8 mouse cellular contexts compared by ENCODE assay signal in genomic region chr11:106762139-106762799, GRCm38 (mm10). TPM values are rescaled to one million over a fixed set of nuclear protein-coding genes. Genes with fewer than 3 reads are reported as not detected.
DNase-seq lines count a peak whose midpoint lies in the region; ATAC-seq lines count a peak whose summit lies in the region.

No protein-coding gene starts in this region.

- ATAC-seq in heart, embryonic 13.5 days (ENCODE audit: extremely low read depth, insufficient number of reproducible peaks, low FRiP score, low TSS enrichment) = peak; percentile 25; the same call in 1 of the 2 replicates
- ATAC-seq in limb, embryonic 15.5 days (ENCODE audit: insufficient number of reproducible peaks, low FRiP score, low TSS enrichment, low read depth) = peak; percentile 52
- ATAC-seq in forebrain, embryonic 15.5 days (replicated peaks) = no peak

- no peaks in the 10 kb centered on the region for H3K27me3 ChIP-seq in heart, embryonic 13.5 days (replicated peaks)
- H3K27me3 ChIP-seq in limb, embryonic 15.5 days = no peaks in the 10 kb centered on the region
- H3K27me3 ChIP-seq in forebrain, embryonic 15.5 days = no peaks in the 10 kb centered on the region

- peaks cover 40% of the 10 kb centered on the region for H3K4me1 ChIP-seq in heart, embryonic 13.5 days
- H3K4me1 ChIP-seq in limb, embryonic 15.5 days = peaks cover 8% of the 10 kb centered on the region
- no peaks in the 10 kb centered on the region for H3K4me1 ChIP-seq in forebrain, embryonic 15.5 days

- H3K9me3 ChIP-seq in heart, embryonic 13.5 days = no peaks in the 10 kb centered on the region
- H3K9me3 ChIP-seq in limb, embryonic 15.5 days = no peaks in the 10 kb centered on the region
- no peaks in the 10 kb centered on the region for H3K9me3 ChIP-seq in forebrain, embryonic 15.5 days

- H3K27ac ChIP-seq in heart, embryonic 13.5 days (replicated peaks) = peak overlapping the region; percentile 91
- peak overlapping the region; percentile 66; the same call in 1 of the 2 replicates for H3K27ac ChIP-seq in limb, embryonic 15.5 days
- H3K27ac ChIP-seq in forebrain, embryonic 15.5 days (replicated peaks) = no peak overlapping the region

- H3K4me2 ChIP-seq in heart, embryonic 13.5 days = no peak overlapping the region
- no peak overlapping the region for H3K4me2 ChIP-seq in limb, embryonic 15.5 days
- no peak overlapping the region for H3K4me2 ChIP-seq in forebrain, embryonic 15.5 days (replicated peaks)

- H3K4me3 ChIP-seq in heart, embryonic 13.5 days = no peak overlapping the region
- no peak overlapping the region for H3K4me3 ChIP-seq in limb, embryonic 15.5 days
- no peak overlapping the region for H3K4me3 ChIP-seq in forebrain, embryonic 15.5 days

- peak; percentile 54 for DNase-seq in adrenal gland, postnatal 14 days
- no peak for DNase-seq in adrenal gland, adult 18-20 months (ENCODE audit: low spot score in 2 of 2)
- peak; percentile 86 for DNase-seq in MEL-GATA-1-ER (ENCODE audit: extremely low read depth, low read depth)
- peak; percentile 52 for DNase-seq in skeletal muscle tissue, adult 2 months (ENCODE audit: low read depth, low spot score)
- no peak for DNase-seq in right cerebral cortex, postnatal 4 days

- 3% methylated on average over 5 of the region's 5 CpGs for WGBS in heart, embryonic 13.5 days
- 29% methylated on average over 5 of the region's 5 CpGs for WGBS in limb, embryonic 15.5 days
- WGBS in forebrain, embryonic 15.5 days = 60% methylated on average over 5 of the region's 5 CpGs

- H3K36me3 ChIP-seq in heart, embryonic 13.5 days = peaks cover 24% of the 10 kb centered on the region
- H3K36me3 ChIP-seq in limb, embryonic 15.5 days = peaks cover 26% of the 10 kb centered on the region
- peaks cover 8% of the 10 kb centered on the region for H3K36me3 ChIP-seq in forebrain, embryonic 15.5 days

- H3K9ac ChIP-seq in heart, embryonic 13.5 days = peak overlapping the region; percentile 60
- H3K9ac ChIP-seq in limb, embryonic 15.5 days = no peak overlapping the region
- no peak overlapping the region for H3K9ac ChIP-seq in forebrain, embryonic 15.5 days (replicated peaks)

RNA-seq across cellular contexts. Expression of gene Milr1, which starts 11.2 kb away (rescaled TPM):
- total RNA-seq in adrenal gland, postnatal 14 days (2021) = 0.67 and 1.9 TPM in 2 replicates
- total RNA-seq in adrenal gland, adult 18-20 months (2021) = 1 to 10 TPM in 1 of 2 experiments, under 1 TPM in 1; 0.83 to 1.2 TPM
- polyA plus RNA-seq in heart, embryonic 13.5 days (2015; fragmentation: Nextera tagmentation; extraction: Ambion mirVana) = 1.5 and 1.9 TPM in 2 replicates
- 2.3 and 2.9 TPM in 2 replicates for polyA plus RNA-seq in limb, embryonic 15.5 days (2015; fragmentation: Nextera tagmentation; extraction: Ambion mirVana)
- 0.52 and 1.2 TPM in 2 replicates for polyA plus RNA-seq in forebrain, embryonic 15.5 days (2015; fragmentation: Nextera tagmentation; extraction: Ambion mirVana)

RNA-seq across cellular contexts. Expression of gene Pecam1, which starts 11.8 kb away (rescaled TPM):
- 110 and 152 TPM in 2 replicates for total RNA-seq in adrenal gland, postnatal 14 days (2021)
- 10 to 100 TPM; 57.1 to 63.6 TPM for total RNA-seq in adrenal gland, adult 18-20 months (2021)
- 60.7 and 61.4 TPM in 2 replicates for polyA plus RNA-seq in heart, embryonic 13.5 days (2015; fragmentation: Nextera tagmentation; extraction: Ambion mirVana)
- 44.2 and 54.6 TPM in 2 replicates for polyA plus RNA-seq in limb, embryonic 15.5 days (2015; fragmentation: Nextera tagmentation; extraction: Ambion mirVana)
- polyA plus RNA-seq in forebrain, embryonic 15.5 days (2015; fragmentation: Nextera tagmentation; extraction: Ambion mirVana) = 12.1 and 14.3 TPM in 2 replicates

RNA-seq across cellular contexts. Expression of gene Polg2, which starts 17.1 kb away (rescaled TPM):
- total RNA-seq in adrenal gland, postnatal 14 days (2021) = 6.6 and 7.3 TPM in 2 replicates
- 1 to 10 TPM; 4.3 to 6.1 TPM for total RNA-seq in adrenal gland, adult 18-20 months (2021)
- polyA plus RNA-seq in heart, embryonic 13.5 days (2015; fragmentation: Nextera tagmentation; extraction: Ambion mirVana) = 6.1 and 6.5 TPM in 2 replicates
- polyA plus RNA-seq in limb, embryonic 15.5 days (2015; fragmentation: Nextera tagmentation; extraction: Ambion mirVana) = 9.8 and 13.3 TPM in 2 replicates
- 9.9 and 11.0 TPM in 2 replicates for polyA plus RNA-seq in forebrain, embryonic 15.5 days (2015; fragmentation: Nextera tagmentation; extraction: Ambion mirVana)

RNA-seq across cellular contexts. Expression of gene Ddx5, which starts 26.7 kb away (rescaled TPM):
- total RNA-seq in adrenal gland, postnatal 14 days (2021) = 755 and 762 TPM in 2 replicates
- total RNA-seq in adrenal gland, adult 18-20 months (2021) = 100 to 1,000 TPM; 828 to 881 TPM
- polyA plus RNA-seq in heart, embryonic 13.5 days (2015; fragmentation: Nextera tagmentation; extraction: Ambion mirVana) = 192 and 199 TPM in 2 replicates
- polyA plus RNA-seq in limb, embryonic 15.5 days (2015; fragmentation: Nextera tagmentation; extraction: Ambion mirVana) = 284 and 288 TPM in 2 replicates
- polyA plus RNA-seq in forebrain, embryonic 15.5 days (2015; fragmentation: Nextera tagmentation; extraction: Ambion mirVana) = 512 and 520 TPM in 2 replicates

RNA-seq across cellular contexts. Expression of gene Cep95, which starts 26.8 kb away (rescaled TPM):
- 12.2 and 13.2 TPM in 2 replicates for total RNA-seq in adrenal gland, postnatal 14 days (2021)
- total RNA-seq in adrenal gland, adult 18-20 months (2021) = 1 to 10 TPM; 7.6 to 8.4 TPM
- polyA plus RNA-seq in heart, embryonic 13.5 days (2015; fragmentation: Nextera tagmentation; extraction: Ambion mirVana) = 11.5 and 13.7 TPM in 2 replicates
- 21.9 and 22.5 TPM in 2 replicates for polyA plus RNA-seq in limb, embryonic 15.5 days (2015; fragmentation: Nextera tagmentation; extraction: Ambion mirVana)
- polyA plus RNA-seq in forebrain, embryonic 15.5 days (2015; fragmentation: Nextera tagmentation; extraction: Ambion mirVana) = 20.5 and 21.2 TPM in 2 replicates

Comparison
In these comparisons a context has a peak if more than half of its experiments do, and no peak if none do; other contexts are left out.
1. DNase-seq: peak in adrenal gland, postnatal 14 days (single experiment), MEL-GATA-1-ER (single experiment) and skeletal muscle tissue, adult 2 months (single experiment); none in adrenal gland, adult 18-20 months (0 of 2) and right cerebral cortex, postnatal 4 days (single experiment).